7 mouse cellular contexts compared by ENCODE assay signal in the genomic region with DNA sequence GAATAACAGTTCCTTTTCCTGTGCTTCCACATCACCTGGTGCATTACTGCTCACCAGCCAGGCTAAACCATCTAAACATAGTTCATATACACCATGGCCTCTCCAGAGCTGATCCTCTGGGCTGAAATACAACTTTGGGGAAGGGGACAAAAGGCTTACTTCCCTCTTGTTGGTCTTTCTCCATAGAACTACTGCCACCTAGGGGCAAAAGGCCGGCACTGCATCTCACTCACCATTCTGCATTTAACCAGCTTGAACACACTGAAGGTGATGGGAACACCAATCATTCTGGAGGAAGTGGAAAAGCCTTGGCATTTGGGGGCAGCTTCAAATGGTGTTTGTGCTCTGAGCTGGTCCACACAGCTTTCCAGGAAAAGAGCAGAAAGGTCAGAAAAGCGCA. TPM values are rescaled to one million over a fixed set of nuclear protein-coding genes. Genes with fewer than 3 reads are reported as not detected.
DNase-seq lines count a peak whose midpoint lies in the region; ATAC-seq lines count a peak whose summit lies in the region.

No protein-coding gene starts in this region.

- no peaks in the 10 kb centered on the region for H3K9me3 ChIP-seq in forebrain, embryonic 15.5 days
- H3K9me3 ChIP-seq in hindbrain, embryonic 11.5 days (ENCODE audit: control insufficient read depth, low read length): no peaks in the 10 kb centered on the region
- no peaks in the 10 kb centered on the region for H3K9me3 ChIP-seq in megakaryocyte, embryonic 14.5 days

- H3K4me1 ChIP-seq in forebrain, embryonic 15.5 days: peaks cover 44% of the 10 kb centered on the region
- no peaks in the 10 kb centered on the region for H3K4me1 ChIP-seq in hindbrain, embryonic 11.5 days (replicated peaks; ENCODE audit: control insufficient read depth, insufficient read depth, low read length)
- peaks cover 80% of the 10 kb centered on the region for H3K4me1 ChIP-seq in megakaryocyte, embryonic 14.5 days

- 25% methylated on average over 2 of the region's 2 CpGs for WGBS in forebrain, embryonic 15.5 days
- 30% methylated on average over 2 of the region's 2 CpGs for WGBS in hindbrain, embryonic 11.5 days

- peaks cover 21% of the 10 kb centered on the region for H3K36me3 ChIP-seq in forebrain, embryonic 15.5 days
- peaks cover 6% of the 10 kb centered on the region; the same call in 1 of the 2 replicates for H3K36me3 ChIP-seq in hindbrain, embryonic 11.5 days (ENCODE audit: control insufficient read depth, insufficient read depth, low read length)
- H3K36me3 ChIP-seq in megakaryocyte, embryonic 14.5 days (replicated peaks; ENCODE audit: low read length): peaks cover 52% of the 10 kb centered on the region

- no peak overlapping the region; the same call in 1 of the 2 replicates for H3K9ac ChIP-seq in forebrain, embryonic 15.5 days (replicated peaks)
- no peak overlapping the region for H3K9ac ChIP-seq in hindbrain, embryonic 11.5 days (ENCODE audit: low read depth, low read length)

- DNase-seq in NIH3T3 (ENCODE audit: low read depth): peak; percentile 91
- DNase-seq in c-Kit-positive CD71-positive TER-119-negative erythroid progenitor cells, embryonic 14.5 days (ENCODE audit: low read depth): peak; percentile 81
- peak; percentile 94 for DNase-seq in hindbrain, embryonic 11.5 days (ENCODE audit: low spot score)
- peak; percentile 68 for DNase-seq in left cerebral cortex, adult 11 months (ENCODE audit: low spot score)
- peak; percentile 66 for DNase-seq in skeletal muscle tissue, adult 2 months (ENCODE audit: low read depth, low spot score)

- H3K27ac ChIP-seq in forebrain, embryonic 15.5 days (replicated peaks): no peak overlapping the region
- no peak overlapping the region for H3K27ac ChIP-seq in hindbrain, embryonic 11.5 days (ENCODE audit: low read depth, low read length)

- no peak for ATAC-seq in forebrain, embryonic 15.5 days (replicated peaks)
- no peak for ATAC-seq in hindbrain, embryonic 11.5 days (ENCODE audit: low FRiP score)

- no peak overlapping the region for H3K4me3 ChIP-seq in forebrain, embryonic 15.5 days
- H3K4me3 ChIP-seq in hindbrain, embryonic 11.5 days (ENCODE audit: low read depth, low read length): no peak overlapping the region
- peak overlapping the region; percentile 99 for H3K4me3 ChIP-seq in megakaryocyte, embryonic 14.5 days (replicated peaks)

- peak overlapping the region; percentile 90; the same call in 1 of the 2 replicates for H3K4me2 ChIP-seq in forebrain, embryonic 15.5 days (replicated peaks)
- H3K4me2 ChIP-seq in hindbrain, embryonic 11.5 days (replicated peaks; ENCODE audit: low read depth, low read length): no peak overlapping the region

- H3K27me3 ChIP-seq in forebrain, embryonic 15.5 days: no peaks in the 10 kb centered on the region
- no peaks in the 10 kb centered on the region for H3K27me3 ChIP-seq in hindbrain, embryonic 11.5 days (ENCODE audit: control insufficient read depth, insufficient read depth, low read length)
- H3K27me3 ChIP-seq in megakaryocyte, embryonic 14.5 days (replicated peaks): no peaks in the 10 kb centered on the region

RNA-seq across cellular contexts. Expression of a gene that starts 2.5 kb away (rescaled TPM):
- polyA plus RNA-seq in forebrain, embryonic 15.5 days (2015; fragmentation: Nextera tagmentation; extraction: Ambion mirVana): 21.7 and 22.6 TPM in 2 replicates
- 19.4 and 21.9 TPM in 2 replicates for polyA plus RNA-seq in hindbrain, embryonic 11.5 days (2014; fragmentation: Nextera tagmentation; extraction: Ambion mirVana)
- polyA plus RNA-seq in megakaryocyte, embryonic 14.5 days (2012; ENCODE audit: insufficient read depth, low replicate concordance): 3.3 TPM in 1 of 2 replicates, not detected in the other

RNA-seq across cellular contexts. Expression of a gene that starts 2.7 kb away (rescaled TPM):
- 149 and 159 TPM in 2 replicates for polyA plus RNA-seq in forebrain, embryonic 15.5 days (2015; fragmentation: Nextera tagmentation; extraction: Ambion mirVana)
- 313 and 314 TPM in 2 replicates for polyA plus RNA-seq in hindbrain, embryonic 11.5 days (2014; fragmentation: Nextera tagmentation; extraction: Ambion mirVana)
- 25.6 and 41.2 TPM in 2 replicates for polyA plus RNA-seq in megakaryocyte, embryonic 14.5 days (2012; ENCODE audit: insufficient read depth, low replicate concordance)

RNA-seq across cellular contexts. Expression of a gene that starts 46.8 kb away (rescaled TPM):
- 42.6 and 43.3 TPM in 2 replicates for polyA plus RNA-seq in forebrain, embryonic 15.5 days (2015; fragmentation: Nextera tagmentation; extraction: Ambion mirVana)
- 59.6 and 59.7 TPM in 2 replicates for polyA plus RNA-seq in hindbrain, embryonic 11.5 days (2014; fragmentation: Nextera tagmentation; extraction: Ambion mirVana)
- polyA plus RNA-seq in megakaryocyte, embryonic 14.5 days (2012; ENCODE audit: insufficient read depth, low replicate concordance): 14.2 and 43.5 TPM in 2 replicates
